Mouse (Mus musculus) lung, adult 2 months (tissue): ENCODE data around the gene Vgf. TPM values are rescaled to one million over a fixed set of nuclear protein-coding genes. Genes with fewer than 3 reads are reported as not detected.

Experiments used
- DNase-seq: peaks from one replicate; pipeline ENCODE4 v3.0.0; 2022
- H3K4me1 ChIP-seq: fragments of 200-500 bp; 2 replicates; pipeline ENCODE4 v1.6.1; 2011; ENCODE audit warnings: low read length; ENCODE audit not compliant: control insufficient read depth, insufficient read depth
- H3K4me3 ChIP-seq: fragments of 200-500 bp; replicated peaks from 2 replicates; pipeline ENCODE3; 2011; ENCODE audit warnings: low read depth, mild to moderate bottlenecking, control low read depth, low read length; ENCODE audit errors: extremely low read depth
- CTCF ChIP-seq: fragments of 200-500 bp; IDR thresholded peaks from 2 replicates; pipeline ENCODE4 v1.5.1; 2011; ENCODE audit warnings: mild to moderate bottlenecking, low read length, control low read depth; ENCODE audit not compliant: insufficient read depth
- POLR2A ChIP-seq: fragments of 200-500 bp; IDR thresholded peaks from 2 replicates; pipeline ENCODE4 v1.6.1; 2011; ENCODE audit warnings: low read depth, mild to moderate bottlenecking, control low read depth, low read length, borderline replicate concordance; ENCODE audit errors: extremely low read depth
- WGBS: fragments of 180-500 bp; shearing (Covaris S2); methylation state at CpG from one replicate; pipeline ENCODE4 v1.1.7; 2018; 5-methylcytosine and 5-hydroxymethylcytosine counted together
- polyA plus RNA-seq: library from polyadenylated mRNA; depleted of rRNA; stranded (reverse); fragments of >200 nt; gene quantifications from 2 replicates; pipeline ENCODE4 v1.2.3, GENCODE M21; 2012

The Vgf gene
- polyA plus RNA-seq, 1 experiment, result not detected

- Histone ChIP-seq H3K4me3 (no peak overlapping the region), H3K4me1 (peaks cover 5% of the 10 kb centered on the region; the same call in 1 of the 2 replicates)
- TF ChIP-seq POLR2A (no peak), CTCF (no peak)
- DNase-seq, result no peak
- WGBS, result 83% methylated on average over 10 of the region's 10 CpGs
These were observed 15.2 kb downstream of the Vgf start for GRCm38 (mm10) chr5:137041442-137041841.

- TF ChIP-seq CTCF (no peak), POLR2A (no peak)
- H3K4me1 ChIP-seq, result peaks cover 5% of the 10 kb centered on the region; the same call in 1 of the 2 replicates
- no peak for DNase-seq
- 97% methylated on average over 7 of the region's 7 CpGs for WGBS
- H3K4me3 ChIP-seq, result no peak overlapping the region
These were observed 17.8 kb downstream of the Vgf start for GRCm38 (mm10) chr5:137043997-137044396.

- Histone ChIP-seq H3K4me3 (peak within 1 kb of the TSS; percentile 83), H3K4me1 (peaks cover 5% of the 10 kb centered on the region; the same call in 1 of the 2 replicates)
- WGBS, result under 1% methylated on average over 48 of the region's 48 CpGs
- TF ChIP-seq POLR2A (peak; percentile 42; the same call in 1 of the 2 replicates), CTCF (no peak)
- peak; percentile 94 for DNase-seq
These were observed 19.5 kb downstream of the Vgf start, which contains the start of gene Ap1s1 for GRCm38 (mm10) chr5:137045402-137046323. TSS of gene Ap1s1 (minus strand) at chr5:137046135.

- peaks cover 5% of the 10 kb centered on the region; the same call in 1 of the 2 replicates for H3K4me1 ChIP-seq
- no peak for DNase-seq
- TF ChIP-seq POLR2A (no peak), CTCF (no peak)
- H3K4me3 ChIP-seq, result peak overlapping the region; percentile 83
- WGBS, result 18% methylated on average over 5 of the region's 5 CpGs
These were observed 20.1 kb downstream of the Vgf start for GRCm38 (mm10) chr5:137046324-137046718.

- no peak for TF ChIP-seq POLR2A
- TF ChIP-seq CTCF, result no peak
- peaks cover 5% of the 10 kb centered on the region; the same call in 1 of the 2 replicates for H3K4me1 ChIP-seq
- no peak overlapping the region for H3K4me3 ChIP-seq
- no peak for DNase-seq
These were observed 20.8 kb downstream of the Vgf start for GRCm38 (mm10) chr5:137046991-137047390.

- Histone ChIP-seq H3K4me1 (no peaks in the 10 kb centered on the region), H3K4me3 (no peak overlapping the region)
- 51% methylated on average over 6 of the region's 6 CpGs for WGBS
- no peak for DNase-seq
- no peak for TF ChIP-seq CTCF
- no peak for TF ChIP-seq POLR2A
These were observed 24.9 kb downstream of the Vgf start for GRCm38 (mm10) chr5:137051125-137051524.

- WGBS, result 80% methylated on average over 5 of the region's 5 CpGs
- no peaks in the 10 kb centered on the region for H3K4me1 ChIP-seq
- no peak overlapping the region for H3K4me3 ChIP-seq
- TF ChIP-seq POLR2A (no peak), CTCF (no peak)
- DNase-seq, result no peak
These were observed 25.8 kb downstream of the Vgf start for GRCm38 (mm10) chr5:137051914-137052505.

GRCm38 (mm10) chr5:137054299-137054698, 28.1 kb downstream of the Vgf start:
- 78% methylated on average over 7 of the region's 7 CpGs for WGBS
- Histone ChIP-seq H3K4me1 (no peaks in the 10 kb centered on the region), H3K4me3 (no peak overlapping the region)
- DNase-seq, result no peak
- TF ChIP-seq CTCF, result no peak
- TF ChIP-seq POLR2A, result no peak

- Histone ChIP-seq H3K4me1 (no peaks in the 10 kb centered on the region), H3K4me3 (no peak overlapping the region)
- DNase-seq, result no peak
- TF ChIP-seq POLR2A, result no peak
- no peak for TF ChIP-seq CTCF
- WGBS, result 69% methylated on average over 5 of the region's 5 CpGs
These were observed 28.7 kb downstream of the Vgf start for GRCm38 (mm10) chr5:137054873-137055272.
